Mouse (Mus musculus) brain, embryonic 14.5 days (tissue): ENCODE results near the gene Cdc42bpg.

Experiments used
- CTCF ChIP-seq: fragments of 200-500 bp; IDR thresholded peaks from 2 replicates; pipeline ENCODE4 v1.5.1; 2012; ENCODE audit warnings: inconsistent platforms, mild to moderate bottlenecking, moderate library complexity, borderline replicate concordance; ENCODE audit not compliant: insufficient read depth, insufficient read length; ENCODE audit errors: extremely low read depth
- POLR2A ChIP-seq: fragments of 200-500 bp; IDR thresholded peaks from 2 replicates; pipeline ENCODE4 v1.6.1; 2012; ENCODE audit warnings: mild to moderate bottlenecking, inconsistent platforms, borderline replicate concordance; ENCODE audit not compliant: poor library complexity, insufficient read depth, insufficient read length, severe bottlenecking; ENCODE audit errors: extremely low read depth

GRCm38 (mm10) chr19:6283001-6283400 lies 23.3 kb upstream of the Cdc42bpg start:
- TF ChIP-seq CTCF (no peak), POLR2A (no peak)
